Mouse (Mus musculus) CD4-positive, CD25-positive, alpha-beta regulatory T cell, adult 2 months (primary cell): ENCODE measurements around the gene Wfdc16.
"Not testable (repeated sequence)": the region's sequence is repeated elsewhere in the genome, so short reads cannot be mapped to it uniquely, and the experiment has no call there.

Source experiments
- DNase-seq: peaks from one replicate; pipeline ENCODE4 v3.0.0-alpha.2; 2012; ENCODE audit warnings: low read depth, low spot score

Wfdc16 gene

DNA sequence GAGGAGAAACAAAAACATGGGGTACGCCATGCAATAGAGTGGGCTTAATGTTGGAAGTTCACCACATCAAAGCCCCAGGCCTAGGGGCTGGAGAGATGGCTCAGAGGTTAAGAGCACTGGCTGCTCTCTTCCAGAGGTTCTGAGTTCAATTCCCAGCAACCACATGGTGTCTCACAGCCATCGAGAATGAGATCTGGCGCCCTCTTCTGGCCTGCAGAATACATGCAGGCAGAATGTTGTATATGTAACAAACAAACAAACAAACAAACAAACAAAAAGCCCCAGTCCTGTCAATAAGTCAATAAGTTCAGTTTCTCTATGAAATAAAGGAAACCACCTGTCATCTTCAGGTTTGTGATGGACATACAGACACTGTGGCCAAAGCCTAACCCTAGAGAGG, 38.4 kb downstream of the Wfdc16 start:
- peak; percentile 15 for DNase-seq

- DNase-seq = no peak
Observed at GRCm38 (mm10) chr2:164593494-164593893, 45.1 kb downstream of the Wfdc16 start, which contains the start of gene Eppin. Eppin (minus strand) TSS chr2:164593594.

DNA sequence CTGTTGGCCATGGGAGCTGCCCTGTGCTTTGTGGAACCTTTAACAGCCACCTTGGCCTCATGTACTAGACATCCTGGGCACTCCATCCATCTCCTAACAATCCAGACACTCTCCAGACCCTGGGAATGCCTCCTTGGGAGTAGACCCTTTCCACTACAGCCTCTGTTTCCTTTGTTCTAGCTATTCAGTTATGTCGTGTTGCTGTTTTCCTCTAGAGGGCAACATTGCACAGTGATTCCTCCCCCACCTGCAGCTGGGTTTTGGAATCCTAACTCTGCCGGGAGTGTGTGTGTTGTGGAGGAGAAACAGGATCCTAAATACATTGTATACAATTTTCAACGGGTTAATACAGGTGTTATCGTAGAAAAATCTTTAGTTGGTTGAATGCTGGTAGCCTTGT, 46.6 kb downstream of the Wfdc16 start:
- peak; percentile 21 for DNase-seq

- not testable (repeated sequence) for DNase-seq
Observed at GRCm38 (mm10) chr2:164585025-164585725, 53.4 kb downstream of the Wfdc16 start, which contains the start of gene Wfdc6a. Wfdc6a (minus strand) TSS chr2:164585447.
